Mouse (Mus musculus) intestine, embryonic 14.5 days (tissue): Measurements from ENCODE around the gene Hoxc10. TPM values are rescaled to one million over a fixed set of nuclear protein-coding genes. Genes with fewer than 3 reads are reported as not detected.
A peak's percentile ranks its signal among the peaks of the same experiment; 100 is the strongest.

Source experiments
- ATAC-seq: fragments of 200-750 bp; cut with Nextera tagmentation; replicated peaks from 2 replicates; pipeline ENCODE4 v1.8.0; 2017; ENCODE audit warnings: low read depth, moderate number of reproducible peaks, moderate TSS enrichment, moderate library complexity; ENCODE audit not compliant: low FRiP score, low TSS enrichment
- DNase-seq: peaks from one replicate; pipeline ENCODE4 v3.0.0-alpha.2; 2018; ENCODE audit warnings: low spot score
- H3K27ac ChIP-seq: fragments of 300-500 bp; sonication (generic); 2 replicates; pipeline ENCODE4 v1.5.1; 2014; ENCODE audit warnings: low read depth, mild to moderate bottlenecking, control low read depth
- H3K27me3 ChIP-seq: fragments of 300-500 bp; sonication (generic); replicated peaks from 2 replicates; pipeline ENCODE4 v1.6.1; 2014; ENCODE audit warnings: low read length, control low read depth; ENCODE audit not compliant: control insufficient read depth, insufficient read depth
- H3K36me3 ChIP-seq: fragments of 300-500 bp; sonication (generic); 2 replicates; pipeline ENCODE4 v1.6.1; 2014; ENCODE audit warnings: low read length, control low read depth; ENCODE audit not compliant: control insufficient read depth, insufficient read depth
- H3K4me1 ChIP-seq: fragments of 300-500 bp; sonication (generic); replicated peaks from 2 replicates; pipeline ENCODE4 v1.6.1; 2014; ENCODE audit warnings: low read length, control low read depth, mixed read lengths; ENCODE audit not compliant: control insufficient read depth, insufficient read depth
- H3K4me2 ChIP-seq: fragments of 300-500 bp; sonication (generic); 2 replicates; pipeline ENCODE4 v1.6.1; 2014; ENCODE audit warnings: low read length
- H3K4me3 ChIP-seq: fragments of 300-500 bp; sonication (generic); 2 replicates; pipeline ENCODE4 v1.5.1; 2014; ENCODE audit warnings: low read depth, low read length, control low read depth, mixed read lengths
- H3K9ac ChIP-seq: fragments of 300-500 bp; sonication (generic); 2 replicates; pipeline ENCODE4 v1.6.1; 2014; ENCODE audit warnings: mild to moderate bottlenecking, low read length
- H3K9me3 ChIP-seq: fragments of 300-500 bp; sonication (generic); 2 replicates; pipeline ENCODE4 v1.6.1; 2016; ENCODE audit warnings: low read length, control low read depth; ENCODE audit not compliant: control insufficient read depth
- WGBS: fragments of 180-500 bp; shearing (Covaris S2); extraction: QIAGEN DNeasy Blood & Tissue Kit; methylation state at CpG from one replicate; pipeline ENCODE4 v1.1.7; 2014; 5-methylcytosine and 5-hydroxymethylcytosine counted together
- polyA plus RNA-seq: library from polyadenylated mRNA; unstranded; fragments of >200 nt; fragmentation: Nextera tagmentation; extraction: Ambion mirVana; gene quantifications from 2 replicates; pipeline ENCODE4 v1.2.1, GENCODE M21; 2014

Gene Hoxc10
- polyA plus RNA-seq, 1 experiment from 2014 or later: 2.6 TPM

- Histone ChIP-seq H3K4me3 (no peak overlapping the region), H3K27ac (no peak overlapping the region), H3K9ac (no peak overlapping the region), H3K9me3 (no peaks in the 10 kb centered on the region), H3K27me3 (peaks cover 99% of the 10 kb centered on the region), H3K4me1 (no peaks in the 10 kb centered on the region), H3K4me2 (0 out of 2 replicates have a peak overlapping the region, but pooled peaks have one; percentile 20), H3K36me3 (no peaks in the 10 kb centered on the region)
- DNase-seq (no peak), ATAC-seq (no peak)
- WGBS: 10% methylated on average over 13 of the region's 13 CpGs
These were observed 12.3 kb downstream of the Hoxc10 start for GRCm38 (mm10) chr15:102978615-102979515.

GRCm38 (mm10) chr15:102979936-102980335, 13.3 kb downstream of the Hoxc10 start:
- Histone ChIP-seq H3K36me3 (no peaks in the 10 kb centered on the region), H3K27me3 (peaks cover 99% of the 10 kb centered on the region), H3K4me3 (no peak overlapping the region), H3K4me2 (no peak overlapping the region), H3K9me3 (no peaks in the 10 kb centered on the region), H3K4me1 (no peaks in the 10 kb centered on the region), H3K27ac (no peak overlapping the region), H3K9ac (no peak overlapping the region)
- ATAC-seq: no peak
- 19% methylated on average over 1 of the region's 1 CpGs for WGBS
- DNase-seq: no peak

GRCm38 (mm10) chr15:102980352-102980751, 13.8 kb downstream of the Hoxc10 start:
- Histone ChIP-seq H3K36me3 (no peaks in the 10 kb centered on the region), H3K9ac (no peak overlapping the region), H3K4me2 (peak overlapping the region; percentile 52), H3K27me3 (peaks cover 99% of the 10 kb centered on the region), H3K4me1 (no peaks in the 10 kb centered on the region), H3K27ac (no peak overlapping the region), H3K4me3 (no peak overlapping the region; the same call in 1 of the 2 replicates), H3K9me3 (no peaks in the 10 kb centered on the region)
- DNase-seq: no peak
- 5% methylated on average over 11 of the region's 11 CpGs for WGBS
- ATAC-seq: no peak

- H3K9me3 ChIP-seq: no peaks in the 10 kb centered on the region
- no peaks in the 10 kb centered on the region for H3K4me1 ChIP-seq
- H3K9ac ChIP-seq: peak overlapping the region; percentile 29
- H3K36me3 ChIP-seq: no peaks in the 10 kb centered on the region
- DNase-seq (no peak), ATAC-seq (no peak)
- 0 out of 2 replicates have a peak overlapping the region, but pooled peaks have one; percentile 64 for H3K27ac ChIP-seq
- peak overlapping the region; percentile 43 for H3K4me3 ChIP-seq
- WGBS: under 1% methylated on average over 14 of the region's 14 CpGs
- peaks cover 99% of the 10 kb centered on the region for H3K27me3 ChIP-seq
- H3K4me2 ChIP-seq: peak overlapping the region; percentile 52
These were observed 14.3 kb downstream of the Hoxc10 start for GRCm38 (mm10) chr15:102980912-102981311.

- no peaks in the 10 kb centered on the region for H3K4me1 ChIP-seq
- DNase-seq (no peak), ATAC-seq (no peak; the same call in 1 of the 2 replicates)
- under 1% methylated on average over 88 of the region's 88 CpGs for WGBS
- peak overlapping the region; percentile 52 for H3K4me2 ChIP-seq
- H3K36me3 ChIP-seq: no peaks in the 10 kb centered on the region
- peak overlapping the region; percentile 64 for H3K27ac ChIP-seq
- H3K27me3 ChIP-seq: peaks cover 99% of the 10 kb centered on the region
- H3K4me3 ChIP-seq: peak overlapping the region; percentile 43
- no peaks in the 10 kb centered on the region for H3K9me3 ChIP-seq
- peak overlapping the region; percentile 48 for H3K9ac ChIP-seq
These were observed 15.0 kb downstream of the Hoxc10 start for GRCm38 (mm10) chr15:102981379-102982288.

- Histone ChIP-seq H3K4me3 (no peak overlapping the region), H3K4me2 (peak overlapping the region; percentile 52), H3K27me3 (peaks cover 98% of the 10 kb centered on the region)
These were observed 17.1 kb downstream of the Hoxc10 start for GRCm38 (mm10) chr15:102983716-102984115.

GRCm38 (mm10) chr15:102984521-102984920, 17.9 kb downstream of the Hoxc10 start:
- peaks cover 4% of the 10 kb centered on the region; the same call in 1 of the 2 replicates for H3K4me1 ChIP-seq
- peaks cover 98% of the 10 kb centered on the region for H3K27me3 ChIP-seq
- no peaks in the 10 kb centered on the region for H3K36me3 ChIP-seq
- DNase-seq: no peak
- 12% methylated on average over 10 of the region's 10 CpGs for WGBS
- H3K9me3 ChIP-seq: no peaks in the 10 kb centered on the region
- ATAC-seq: no peak
- H3K9ac ChIP-seq: no peak overlapping the region
- no peak overlapping the region for H3K4me2 ChIP-seq
- H3K4me3 ChIP-seq: no peak overlapping the region
- H3K27ac ChIP-seq: no peak overlapping the region

More at GRCm38 (mm10) chr15:102983716-102984115, 17.1 kb downstream of the Hoxc10 start:
- no peak overlapping the region for H3K27ac ChIP-seq
- DNase-seq (no peak), ATAC-seq (no peak)
- 18% methylated on average over 12 of the region's 12 CpGs for WGBS
- no peaks in the 10 kb centered on the region for H3K9me3 ChIP-seq
- H3K4me1 ChIP-seq: peaks cover 4% of the 10 kb centered on the region; the same call in 1 of the 2 replicates
- H3K36me3 ChIP-seq: no peaks in the 10 kb centered on the region
- no peak overlapping the region for H3K9ac ChIP-seq

- DNase-seq: no peak
These were observed 18.3 kb downstream of the Hoxc10 start for GRCm38 (mm10) chr15:102984925-102985324.

More at GRCm38 (mm10) chr15:102984925-102985324, 18.3 kb downstream of the Hoxc10 start:
- Histone ChIP-seq H3K4me1 (peaks cover 4% of the 10 kb centered on the region; the same call in 1 of the 2 replicates), H3K4me2 (no peak overlapping the region), H3K9ac (no peak overlapping the region), H3K9me3 (no peaks in the 10 kb centered on the region), H3K36me3 (no peaks in the 10 kb centered on the region), H3K27me3 (peaks cover 98% of the 10 kb centered on the region), H3K4me3 (no peak overlapping the region), H3K27ac (no peak overlapping the region)
- WGBS: 29% methylated on average over 3 of the region's 3 CpGs
- ATAC-seq: no peak
